Mouse (Mus musculus) urinary bladder, adult 2 months (tissue): ENCODE results near the gene Flywch1. TPM values are rescaled to one million over a fixed set of nuclear protein-coding genes. Genes with fewer than 3 reads are reported as not detected.
"Not testable (repeated sequence)": the region's sequence is repeated elsewhere in the genome, so short reads cannot be mapped to it uniquely, and the experiment has no call there.

Experiments
- DNase-seq: peaks from one replicate; pipeline ENCODE4 v3.0.0; 2022; ENCODE audit warnings: low spot score
- polyA plus RNA-seq: library from polyadenylated mRNA; depleted of rRNA; stranded (reverse); fragments of >200 nt; gene quantifications from 2 replicates; pipeline ENCODE4 v1.2.3, GENCODE M21; 2012

Flywch1 gene
- polyA plus RNA-seq, 1 experiment = 35.0 TPM

GRCm38 (mm10) chr17:23778447-23778846 is 7.0 kb upstream of the Flywch1 start:
- no peak for DNase-seq

- no peak for DNase-seq
Observed at GRCm38 (mm10) chr17:23777141-23777540, 5.7 kb upstream of the Flywch1 start.

GRCm38 (mm10) chr17:23776216-23776615 is 4.8 kb upstream of the Flywch1 start:
- DNase-seq = no peak

- peak; percentile 64 for DNase-seq
Observed at GRCm38 (mm10) chr17:23774090-23774489, 2.7 kb upstream of the Flywch1 start.

GRCm38 (mm10) chr17:23773676-23774075 is 2.3 kb upstream of the Flywch1 start:
- DNase-seq = no peak

GRCm38 (mm10) chr17:23772219-23772556 is 786 bp upstream of the Flywch1 start:
- not testable (repeated sequence) for DNase-seq

- no peak for DNase-seq
Observed at GRCm38 (mm10) chr17:23770896-23771283, 512 bp downstream of the Flywch1 start.

- no peak for DNase-seq
Observed at GRCm38 (mm10) chr17:23770493-23770892, 909 bp downstream of the Flywch1 start.

GRCm38 (mm10) chr17:23762976-23763375 is 8.4 kb downstream of the Flywch1 start:
- no peak for DNase-seq

GRCm38 (mm10) chr17:23761155-23761554 is 10.2 kb downstream of the Flywch1 start:
- DNase-seq = no peak

- no peak for DNase-seq
Observed at GRCm38 (mm10) chr17:23760231-23760630, 11.2 kb downstream of the Flywch1 start.

- no peak for DNase-seq
Observed at GRCm38 (mm10) chr17:23758801-23759200, 12.6 kb downstream of the Flywch1 start.

- no peak for DNase-seq
Observed at GRCm38 (mm10) chr17:23757581-23757980, 13.8 kb downstream of the Flywch1 start.

GRCm38 (mm10) chr17:23755689-23756088 is 15.7 kb downstream of the Flywch1 start:
- DNase-seq = no peak

- no peak for DNase-seq
Observed at GRCm38 (mm10) chr17:23749400-23750191, 21.8 kb downstream of the Flywch1 start.

GRCm38 (mm10) chr17:23748631-23749391 is 22.6 kb downstream of the Flywch1 start:
- no peak for DNase-seq

- DNase-seq = no peak
Observed at GRCm38 (mm10) chr17:23748026-23748425, 23.4 kb downstream of the Flywch1 start.

GRCm38 (mm10) chr17:23747471-23747870 is 23.9 kb downstream of the Flywch1 start:
- DNase-seq = no peak

GRCm38 (mm10) chr17:23746767-23747166 is 24.6 kb downstream of the Flywch1 start:
- DNase-seq = peak; percentile 19

- DNase-seq = no peak
Observed at GRCm38 (mm10) chr17:23746311-23746710, 25.1 kb downstream of the Flywch1 start.

GRCm38 (mm10) chr17:23745301-23746251 is 25.8 kb downstream of the Flywch1 start, which contains the start of gene Kremen2:
TSS of gene Kremen2 (minus strand) at chr17:23745833.
- DNase-seq = no peak

- no peak for DNase-seq
Observed at GRCm38 (mm10) chr17:23744651-23745050, 26.8 kb downstream of the Flywch1 start.
